Mouse (Mus musculus) heart, adult 2 months (tissue): ENCODE measurements around the gene Cc2d2b. TPM values are rescaled to one million over a fixed set of nuclear protein-coding genes. Genes with fewer than 3 reads are reported as not detected.

Source experiments
- DNase-seq, 2 experiments: peaks; one replicate each; pipeline ENCODE4 v3.0.0; 2021
- H3K27ac ChIP-seq: fragments of 200-600 bp; 2 replicates; pipeline ENCODE4 v1.8.1; 2022
- H3K27me3 ChIP-seq: fragments of 200-500 bp; 2 replicates; pipeline ENCODE4 v1.6.1; 2012; ENCODE audit warnings: mild to moderate bottlenecking, low read length, inconsistent platforms, mixed read lengths; ENCODE audit not compliant: control insufficient read depth, insufficient read depth
- H3K36me3 ChIP-seq: fragments of 200-500 bp; 2 replicates; pipeline ENCODE4 v1.6.1; 2012; ENCODE audit warnings: low read length, inconsistent platforms; ENCODE audit not compliant: control insufficient read depth, insufficient read depth
- H3K4me1 ChIP-seq: fragments of 200-500 bp; 2 replicates; pipeline ENCODE4 v1.6.1; 2011; ENCODE audit warnings: low read length; ENCODE audit not compliant: control insufficient read depth, insufficient read depth
- H3K4me3 ChIP-seq: fragments of 200-600 bp; 2 replicates; pipeline ENCODE4 v1.8.1; 2022
- H3K79me2 ChIP-seq: fragments of 200-500 bp; replicated peaks from 2 replicates; pipeline ENCODE4 v1.6.1; 2012; ENCODE audit warnings: mild to moderate bottlenecking, inconsistent platforms, low read length, moderate library complexity, mixed read lengths; ENCODE audit not compliant: control insufficient read depth, insufficient read depth
- H3K9ac ChIP-seq: fragments of 200-500 bp; 2 replicates; pipeline ENCODE4 v1.6.1; 2012; ENCODE audit warnings: low read depth, mild to moderate bottlenecking, control low read depth, inconsistent platforms, low read length, mixed read lengths
- CTCF ChIP-seq: fragments of 200-600 bp; IDR thresholded peaks from 2 replicates; pipeline ENCODE4 v1.8.1; 2022; ENCODE audit warnings: antibody characterized with exemption, mild to moderate bottlenecking, moderate library complexity
- EP300 ChIP-seq: fragments of 200-500 bp; IDR thresholded peaks from 2 replicates; pipeline ENCODE4 v1.6.1; 2011; ENCODE audit warnings: low read depth, low read length, control low read depth; ENCODE audit not compliant: insufficient read depth
- POLR2A ChIP-seq: fragments of 200-500 bp; IDR thresholded peaks from 2 replicates; pipeline ENCODE4 v1.6.1; 2011; ENCODE audit warnings: mild to moderate bottlenecking, low read depth, low read length, control low read depth; ENCODE audit not compliant: insufficient read depth
- WGBS: fragments of 180-500 bp; shearing (Covaris S2); methylation state at CpG from one replicate; pipeline ENCODE4 v1.1.7; 2018; 5-methylcytosine and 5-hydroxymethylcytosine counted together
- intact Hi-C: fragments of 180-260 bp; cut with DNase I; formaldehyde crosslinking; loops from one replicate; pipeline ENCODE4 v1.15.1; 2025
- polyA plus RNA-seq: library from polyadenylated mRNA; depleted of rRNA; stranded (reverse); fragments of >200 nt; gene quantifications from 2 replicates; pipeline ENCODE4 v1.2.3, GENCODE M21; 2012
- total RNA-seq, 2 experiments: library from RNA; stranded (reverse); gene quantifications; 2 replicates each; pipeline ENCODE4 v1.2.3; 2021

Gene Cc2d2b
- total and polyA plus RNA-seq, 3 experiments: not detected

DNA sequence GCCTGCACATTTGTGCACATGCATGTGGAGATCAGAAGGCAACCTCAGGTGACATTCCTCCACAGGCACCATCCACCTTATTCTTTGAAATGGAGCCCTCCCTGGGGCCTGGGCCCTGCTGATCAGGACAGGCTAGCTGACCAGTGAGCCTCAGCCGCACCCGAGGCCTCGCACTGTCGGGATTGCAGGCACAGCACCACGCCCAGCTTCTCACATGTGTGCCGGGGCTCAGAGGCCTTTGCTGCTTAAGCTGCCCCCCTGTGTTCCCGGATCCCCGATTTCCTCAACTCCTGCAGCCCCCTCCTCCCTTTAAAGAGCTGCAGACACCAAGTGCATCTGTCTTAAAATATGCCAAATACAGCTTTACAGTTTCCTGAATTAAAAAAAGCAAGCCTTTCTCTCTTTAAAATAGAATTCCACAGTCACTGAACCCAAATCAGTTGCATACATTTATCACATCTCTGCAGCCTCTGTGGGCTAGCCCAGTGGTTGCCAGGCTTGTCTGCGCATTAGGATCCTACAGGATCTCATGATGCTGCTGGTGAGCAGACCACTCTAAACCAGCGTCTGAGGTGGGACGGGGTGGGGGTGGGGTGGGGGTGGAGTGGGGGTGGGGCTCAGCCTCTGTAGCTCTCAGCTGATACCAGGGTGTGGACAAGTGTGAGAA lies 29.0 kb upstream of the Cc2d2b start:
- WGBS: 61% methylated on average over 11 of the region's 11 CpGs
- H3K4me1 ChIP-seq: peaks cover 3% of the 10 kb centered on the region; the same call in 1 of the 2 replicates
- H3K9ac ChIP-seq: no peak overlapping the region
- no peak overlapping the region for H3K27ac ChIP-seq
- no peaks in the 10 kb centered on the region for H3K79me2 ChIP-seq
- no peak for DNase-seq
- H3K27me3 ChIP-seq: no peaks in the 10 kb centered on the region
- intact Hi-C loops: loop anchor here (5.0 to 10.0 kb wide), 2 partner anchors 42 to 375 kb away; no protein-coding TSS in a partner anchor
- H3K36me3 ChIP-seq: no peaks in the 10 kb centered on the region
- TF ChIP-seq CTCF: no peak
- TF ChIP-seq EP300: no peak
- TF ChIP-seq POLR2A: no peak
- no peak overlapping the region for H3K4me3 ChIP-seq

- Histone ChIP-seq H3K4me1 (peaks cover 3% of the 10 kb centered on the region; the same call in 1 of the 2 replicates), H3K4me3 (no peak overlapping the region), H3K36me3 (no peaks in the 10 kb centered on the region), H3K27me3 (no peaks in the 10 kb centered on the region), H3K79me2 (no peaks in the 10 kb centered on the region), H3K9ac (no peak overlapping the region), H3K27ac (no peak overlapping the region)
- intact Hi-C loops: loop anchor here (5.0 to 10.0 kb wide), 2 partner anchors 43 to 376 kb away; no protein-coding TSS in a partner anchor
- DNase-seq: no peak
- TF ChIP-seq EP300: no peak
- WGBS: 71% methylated on average over 12 of the region's 12 CpGs
These were observed 28.2 kb upstream of the Cc2d2b start for GRCm38 (mm10) chr19:40720381-40720780.

GRCm38 (mm10) chr19:40722137-40723038 lies 26.2 kb upstream of the Cc2d2b start:
- intact Hi-C loops: loop anchor here (1.0 to 10.0 kb wide), 5 partner anchors 45 to 378 kb away; partner anchors contain the start of genes Entpd1 and Tctn3
- H3K9ac ChIP-seq: no peak overlapping the region
- peaks cover 3% of the 10 kb centered on the region; the same call in 1 of the 2 replicates for H3K36me3 ChIP-seq
- H3K4me3 ChIP-seq: no peak overlapping the region
- peak; percentile 41 to 50 for DNase-seq
- no peaks in the 10 kb centered on the region for H3K79me2 ChIP-seq
- no peaks in the 10 kb centered on the region for H3K27me3 ChIP-seq
- H3K27ac ChIP-seq: no peak overlapping the region
- H3K4me1 ChIP-seq: peaks cover 2% of the 10 kb centered on the region
- TF ChIP-seq CTCF: peak; percentile 93
- TF ChIP-seq POLR2A: no peak
- no peak for TF ChIP-seq EP300
- 61% methylated on average over 11 of the region's 11 CpGs for WGBS

DNA sequence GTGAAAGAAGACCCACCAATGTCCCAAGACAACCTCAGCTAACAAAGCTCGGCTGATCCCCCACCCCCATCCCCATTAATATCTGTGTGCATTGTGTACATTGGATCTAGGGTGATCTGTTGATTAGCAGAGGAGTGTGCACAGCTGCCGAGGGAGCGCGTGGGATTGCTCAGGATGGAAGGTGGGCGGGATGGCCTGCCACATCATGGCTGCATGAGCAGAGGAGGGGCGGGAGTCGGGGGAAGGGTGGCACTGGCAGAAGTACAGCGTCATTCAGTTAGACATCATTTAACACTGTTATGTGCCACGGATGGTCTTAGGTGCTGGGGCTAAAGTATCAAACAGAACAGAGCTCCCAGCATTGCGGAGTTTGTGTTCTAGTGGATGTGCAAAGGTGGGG lies 25.0 kb upstream of the Cc2d2b start:
- H3K27me3 ChIP-seq: no peaks in the 10 kb centered on the region
- TF ChIP-seq EP300 (no peak), POLR2A (no peak), CTCF (no peak)
- intact Hi-C loops: loop anchor here (5.0 to 10.0 kb wide), 2 partner anchors 46 to 379 kb away; no protein-coding TSS in a partner anchor
- peaks cover 2% of the 10 kb centered on the region for H3K4me1 ChIP-seq
- WGBS: 69% methylated on average over 10 of the region's 10 CpGs
- H3K9ac ChIP-seq: no peak overlapping the region
- no peak overlapping the region for H3K4me3 ChIP-seq
- H3K27ac ChIP-seq: no peak overlapping the region
- H3K79me2 ChIP-seq: no peaks in the 10 kb centered on the region
- H3K36me3 ChIP-seq: peaks cover 3% of the 10 kb centered on the region; the same call in 1 of the 2 replicates
- no peak for DNase-seq

- Histone ChIP-seq H3K9ac (no peak overlapping the region), H3K36me3 (peaks cover 3% of the 10 kb centered on the region; the same call in 1 of the 2 replicates), H3K27ac (peak overlapping the region; percentile 43), H3K4me1 (peaks cover 2% of the 10 kb centered on the region), H3K4me3 (no peak overlapping the region), H3K79me2 (no peaks in the 10 kb centered on the region), H3K27me3 (no peaks in the 10 kb centered on the region)
- 41% methylated on average over 4 of the region's 4 CpGs for WGBS
- peak; percentile 42 to 62 for DNase-seq
- TF ChIP-seq CTCF: 0 out of 2 replicates have a peak, but pooled peaks have one; percentile 9
- 0 out of 2 replicates have a peak, but pooled peaks have one; percentile 13 for TF ChIP-seq EP300
- TF ChIP-seq POLR2A: no peak
- intact Hi-C loops: loop anchor here (10.0 kb wide), 1 partner anchor 381 kb away; no protein-coding TSS in a partner anchor
These were observed 22.4 kb upstream of the Cc2d2b start for GRCm38 (mm10) chr19:40726148-40726547.
